Mouse (Mus musculus) lung, postnatal 0 days (tissue): Measurements from ENCODE around the gene Rsph3b.
"Not testable (repeated sequence)": the region's sequence is repeated elsewhere in the genome, so short reads cannot be mapped to it uniquely, and the experiment has no call there.

ENCODE experiments used
- CTCF ChIP-seq: IDR thresholded peaks from 2 replicates; pipeline ENCODE4 v1.5.1; 2016; ENCODE audit warnings: antibody characterized with exemption, mild to moderate bottlenecking
- EP300 ChIP-seq: IDR thresholded peaks from 2 replicates; pipeline ENCODE4 v1.6.1; 2016; ENCODE audit warnings: antibody characterized with exemption, mild to moderate bottlenecking, control low read depth

DNA sequence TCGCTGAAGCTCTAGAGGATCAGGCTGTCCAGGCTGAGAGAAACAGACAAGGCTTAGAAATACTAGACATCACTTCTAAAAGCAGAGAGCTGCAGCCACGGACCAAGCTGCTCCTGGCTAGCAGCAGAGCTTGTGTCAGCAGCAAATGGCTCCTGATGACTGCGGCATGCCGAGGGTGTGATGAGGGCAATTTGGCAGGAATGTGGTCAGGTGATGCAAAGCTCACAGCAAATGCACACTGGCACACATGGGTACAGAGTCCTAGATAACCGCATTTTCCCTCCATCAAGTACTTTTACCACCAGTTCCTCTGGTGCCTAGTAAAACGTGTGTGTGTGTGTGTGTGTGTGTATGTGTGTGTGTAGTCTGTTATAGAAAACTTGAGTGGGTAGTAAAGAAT is 34.4 kb downstream of the Rsph3b start:
- TF ChIP-seq CTCF, EP300: not testable (repeated sequence)
